Mouse (Mus musculus) megakaryocyte, embryonic 14.5 days (primary cell): ENCODE measurements around the gene Tor3a. TPM values are rescaled to one million over a fixed set of nuclear protein-coding genes. Genes with fewer than 3 reads are reported as not detected.

Experiments
- H3K27me3 ChIP-seq: replicated peaks from 2 replicates; pipeline ENCODE3; 2012; ENCODE audit warnings: inconsistent platforms
- H3K36me3 ChIP-seq: replicated peaks from 2 replicates; pipeline ENCODE3; 2012; ENCODE audit warnings: low read length, inconsistent platforms, mixed read lengths
- H3K4me1 ChIP-seq: 2 replicates; pipeline ENCODE4 v1.6.1; 2012; ENCODE audit warnings: inconsistent platforms
- H3K4me3 ChIP-seq: replicated peaks from 2 replicates; pipeline ENCODE3; 2012; ENCODE audit warnings: moderate library complexity, mild to moderate bottlenecking, inconsistent platforms
- H3K9me3 ChIP-seq: 2 replicates; pipeline ENCODE4 v1.6.1; 2012; ENCODE audit warnings: inconsistent platforms
- FLI1 ChIP-seq: IDR thresholded peaks from 2 replicates; pipeline ENCODE4 v1.6.1; 2012; ENCODE audit warnings: low read length, inconsistent platforms, mixed read lengths
- GATA1 ChIP-seq: IDR thresholded peaks from 3 replicates; pipeline ENCODE4 v1.6.1; 2012; ENCODE audit warnings: mixed read lengths, low read length, inconsistent platforms, borderline replicate concordance
- polyA plus RNA-seq: library from polyadenylated mRNA; stranded (reverse); fragments of >175 nt; gene quantifications from 2 replicates; pipeline ENCODE4 v1.2.3, GENCODE M21; 2012; ENCODE audit warnings: low replicate concordance; ENCODE audit not compliant: insufficient read depth

Gene Tor3a
- polyA plus RNA-seq, 1 experiment, result 18.1 TPM

DNA sequence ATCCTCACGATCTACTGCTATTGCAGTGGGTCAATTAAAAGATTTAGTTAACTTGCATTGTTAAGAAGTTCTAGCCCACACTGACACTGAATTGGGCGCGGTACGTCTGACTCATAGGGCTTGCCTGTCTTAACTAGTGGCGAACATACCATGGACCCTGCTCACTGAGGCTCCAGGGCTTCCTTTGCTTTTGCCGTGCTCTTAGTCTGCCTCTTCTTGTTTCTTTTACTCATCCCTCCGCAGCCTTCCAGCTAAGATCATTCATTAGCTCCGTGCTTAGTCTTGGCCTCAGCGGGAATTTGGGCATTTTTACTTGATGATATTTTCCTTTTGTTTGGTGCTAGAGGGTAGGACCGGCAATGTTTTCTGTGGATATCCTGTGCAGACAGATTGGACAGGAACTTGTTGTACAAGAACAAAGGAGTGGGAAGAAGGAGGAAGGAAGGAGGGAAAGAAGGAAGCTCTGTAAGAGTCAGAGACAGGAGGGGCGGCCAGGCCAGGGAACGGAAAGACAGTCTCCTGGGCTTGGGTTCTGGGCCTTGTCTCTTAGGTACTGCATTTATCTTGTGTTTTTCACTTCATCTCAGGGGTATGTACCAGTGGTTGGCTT is 57.1 kb downstream of the Tor3a start:
- peaks cover 11% of the 10 kb centered on the region for H3K36me3 ChIP-seq
- TF ChIP-seq GATA1, result no peak
- TF ChIP-seq FLI1, result no peak
- H3K9me3 ChIP-seq, result no peaks in the 10 kb centered on the region
- H3K4me1 ChIP-seq, result peaks cover 67% of the 10 kb centered on the region
- H3K27me3 ChIP-seq, result no peaks in the 10 kb centered on the region
- H3K4me3 ChIP-seq, result peak overlapping the region; percentile 91

DNA sequence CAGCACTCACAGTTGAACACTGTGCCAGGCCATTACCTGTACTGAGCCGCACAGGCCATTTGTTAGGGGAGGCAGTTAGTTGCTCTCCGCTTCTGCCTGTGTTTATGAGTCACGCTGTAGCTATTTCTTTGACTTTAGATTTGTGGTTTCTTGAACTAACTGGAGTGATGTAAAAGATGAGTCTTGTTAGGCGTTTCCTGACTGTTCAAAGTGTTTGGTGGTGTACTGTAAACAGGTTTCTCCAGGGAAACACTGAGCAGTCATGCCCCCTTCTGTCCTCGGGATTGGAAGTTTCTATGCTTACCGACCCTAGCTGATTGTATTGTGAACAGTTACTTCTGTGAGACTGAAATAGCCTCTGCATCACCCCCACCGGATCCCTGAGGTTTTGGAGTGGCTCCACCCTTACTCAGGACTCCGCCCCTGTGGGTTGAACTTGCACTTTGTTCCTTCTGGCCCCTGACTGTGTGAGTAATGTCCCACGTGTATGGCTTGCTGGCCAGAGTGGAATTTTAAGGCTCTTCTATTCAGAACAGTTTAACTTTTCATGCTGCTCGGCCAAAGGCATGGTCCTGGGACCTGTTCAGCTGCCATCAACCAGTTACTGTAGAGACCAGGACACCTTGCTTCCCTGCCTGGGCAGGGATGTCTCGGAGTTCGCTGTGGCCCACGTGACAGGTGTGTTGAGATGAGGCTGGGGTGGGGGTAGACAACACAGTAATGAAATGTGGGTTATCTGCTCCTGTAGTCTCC is 58.6 kb downstream of the Tor3a start:
- Histone ChIP-seq H3K27me3 (no peaks in the 10 kb centered on the region), H3K4me1 (peaks cover 63% of the 10 kb centered on the region), H3K9me3 (no peaks in the 10 kb centered on the region), H3K36me3 (peaks cover 9% of the 10 kb centered on the region), H3K4me3 (peak overlapping the region; percentile 94)
- TF ChIP-seq GATA1 (no peak), FLI1 (no peak)

DNA sequence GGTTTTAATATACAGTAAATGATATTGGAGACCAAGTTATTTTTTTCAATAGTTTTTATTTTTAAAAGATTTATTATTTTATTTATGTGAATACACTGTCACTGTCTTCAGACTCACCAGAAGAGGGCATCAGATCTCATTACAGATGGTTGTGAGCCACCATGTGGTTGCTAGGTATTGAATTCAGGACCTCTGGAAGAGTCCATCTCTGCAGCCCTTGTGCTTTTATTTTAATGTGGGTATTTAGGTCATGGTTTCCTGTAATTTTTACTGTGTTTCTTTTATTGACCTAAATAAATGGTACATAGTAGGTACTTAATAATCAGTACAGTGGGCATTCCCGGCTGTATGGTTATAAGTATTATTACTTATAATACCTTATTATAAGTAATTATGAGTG is 59.4 kb downstream of the Tor3a start:
- Histone ChIP-seq H3K4me3 (peak overlapping the region; percentile 94), H3K27me3 (no peaks in the 10 kb centered on the region), H3K36me3 (peaks cover 10% of the 10 kb centered on the region), H3K4me1 (peaks cover 66% of the 10 kb centered on the region), H3K9me3 (no peaks in the 10 kb centered on the region)
- TF ChIP-seq GATA1, result no peak

DNA sequence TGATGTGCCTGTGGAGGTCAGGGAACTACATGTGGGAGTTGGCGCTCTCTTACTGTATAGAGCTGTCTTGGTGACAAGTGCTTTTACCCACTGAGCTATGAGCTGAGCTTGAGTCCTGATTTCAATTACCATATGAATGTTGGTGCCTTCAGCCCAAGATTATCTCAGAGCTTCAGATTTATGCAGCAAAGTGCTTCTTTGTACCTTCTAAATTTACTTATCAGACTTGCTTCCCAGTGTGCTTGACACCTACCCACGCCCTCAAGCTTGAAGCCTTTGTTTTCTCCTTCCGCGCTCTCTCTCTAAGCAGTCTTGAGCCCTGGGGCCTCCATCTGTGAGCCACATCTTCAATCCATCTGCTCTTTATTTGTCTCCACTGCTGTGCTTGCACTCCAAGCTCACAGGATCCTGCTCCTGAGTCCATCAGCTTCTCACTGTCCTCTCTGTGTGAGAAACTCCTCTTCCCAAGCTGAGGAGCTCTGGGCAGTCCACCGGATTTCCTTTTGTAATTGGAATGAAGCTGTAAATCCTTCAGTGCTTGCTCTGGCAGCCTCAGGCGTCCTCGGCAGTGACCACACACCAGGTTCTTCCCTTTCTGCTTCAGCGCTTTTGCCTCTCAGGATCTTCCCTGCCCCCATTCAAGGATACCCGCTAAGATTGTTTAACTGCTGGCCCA is 60.2 kb downstream of the Tor3a start:
- H3K4me1 ChIP-seq, result peaks cover 68% of the 10 kb centered on the region
- H3K4me3 ChIP-seq, result peak overlapping the region; percentile 56
- no peaks in the 10 kb centered on the region for H3K9me3 ChIP-seq
- H3K27me3 ChIP-seq, result no peaks in the 10 kb centered on the region
- H3K36me3 ChIP-seq, result peaks cover 10% of the 10 kb centered on the region
- TF ChIP-seq FLI1 (no peak), GATA1 (no peak)

DNA sequence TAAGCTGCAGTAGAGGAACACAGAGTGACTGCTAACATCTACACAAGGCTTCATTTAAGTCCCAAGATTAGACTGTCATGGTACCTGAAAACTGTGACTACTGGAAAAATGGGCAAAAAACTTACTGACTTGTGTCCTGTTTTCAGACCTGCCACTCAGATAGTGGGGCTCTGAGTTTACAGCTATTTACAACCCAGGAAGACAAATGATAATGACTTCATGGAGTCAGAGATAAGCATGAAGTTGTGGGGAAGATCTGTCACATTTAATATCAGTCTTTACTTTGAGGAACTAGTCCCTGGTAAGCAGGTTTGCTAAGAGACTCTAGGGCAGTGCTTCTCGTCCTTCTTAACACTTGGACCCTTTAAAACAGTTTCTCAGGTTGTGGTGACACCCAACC is 63.9 kb downstream of the Tor3a start:
- TF ChIP-seq GATA1 (no peak), FLI1 (no peak)
- Histone ChIP-seq H3K36me3 (peaks cover 15% of the 10 kb centered on the region), H3K27me3 (no peaks in the 10 kb centered on the region), H3K4me3 (no peak overlapping the region), H3K9me3 (no peaks in the 10 kb centered on the region), H3K4me1 (peaks cover 56% of the 10 kb centered on the region)

GRCm38 (mm10) chr1:156608496-156608895 is 65.7 kb downstream of the Tor3a start:
- Histone ChIP-seq H3K4me3 (no peak overlapping the region), H3K4me1 (peaks cover 48% of the 10 kb centered on the region), H3K36me3 (peaks cover 22% of the 10 kb centered on the region), H3K9me3 (no peaks in the 10 kb centered on the region), H3K27me3 (no peaks in the 10 kb centered on the region)
- no peak for TF ChIP-seq FLI1
- no peak for TF ChIP-seq GATA1

DNA sequence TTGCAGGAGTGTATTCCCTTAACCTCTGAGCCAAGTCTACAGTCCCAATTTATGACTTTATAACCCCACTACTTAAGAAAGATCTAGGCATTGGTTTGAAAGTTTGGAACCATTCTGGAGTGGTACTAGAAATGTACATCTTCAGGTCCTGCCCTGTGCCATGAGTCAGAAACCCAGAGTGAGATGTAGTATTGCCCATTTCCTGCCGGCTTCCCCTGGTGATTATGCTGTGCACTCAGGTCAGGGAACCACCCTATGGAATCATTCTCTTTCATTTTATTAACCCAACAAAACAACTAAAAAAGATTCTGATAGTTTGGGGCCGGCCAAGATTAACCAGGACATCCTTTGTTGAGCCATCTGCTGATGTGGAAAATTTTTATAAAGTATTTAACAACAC is 68.2 kb downstream of the Tor3a start:
- no peaks in the 10 kb centered on the region for H3K27me3 ChIP-seq
- TF ChIP-seq GATA1 (no peak), FLI1 (no peak)
- peaks cover 16% of the 10 kb centered on the region for H3K36me3 ChIP-seq
- no peaks in the 10 kb centered on the region for H3K9me3 ChIP-seq
- no peak overlapping the region for H3K4me3 ChIP-seq
- peaks cover 56% of the 10 kb centered on the region for H3K4me1 ChIP-seq

- H3K36me3 ChIP-seq, result peaks cover 12% of the 10 kb centered on the region
- no peak for TF ChIP-seq FLI1
- TF ChIP-seq GATA1, result no peak
- no peaks in the 10 kb centered on the region for H3K27me3 ChIP-seq
- H3K9me3 ChIP-seq, result no peaks in the 10 kb centered on the region
- peaks cover 52% of the 10 kb centered on the region for H3K4me1 ChIP-seq
- peak overlapping the region; percentile 64 for H3K4me3 ChIP-seq
Measured at GRCm38 (mm10) chr1:156605094-156605866, 68.9 kb downstream of the Tor3a start.

Other genes with a start within 250 kb of the Tor3a start
- gene Soat1, start 200.0 kb downstream of the Tor3a start, polyA plus RNA-seq, result 23.7 TPM in 1 of 2 replicates, not detected in the other
- 1.2 and 1.8 TPM in 2 replicates for gene Gm10031, start 150.3 kb downstream of the Tor3a start, polyA plus RNA-seq
- gene Abl2, start 115.6 kb downstream of the Tor3a start, polyA plus RNA-seq, result 5.0 and 5.8 TPM in 2 replicates
- gene Fam20b, start 44.7 kb upstream of the Tor3a start, polyA plus RNA-seq, result 1.3 and 6.0 TPM in 2 replicates
- gene Angptl1, start 164.2 kb upstream of the Tor3a start, polyA plus RNA-seq, result not detected in 2 replicates